20 mouse cellular contexts compared by ENCODE assay signal in the genomic region with DNA sequence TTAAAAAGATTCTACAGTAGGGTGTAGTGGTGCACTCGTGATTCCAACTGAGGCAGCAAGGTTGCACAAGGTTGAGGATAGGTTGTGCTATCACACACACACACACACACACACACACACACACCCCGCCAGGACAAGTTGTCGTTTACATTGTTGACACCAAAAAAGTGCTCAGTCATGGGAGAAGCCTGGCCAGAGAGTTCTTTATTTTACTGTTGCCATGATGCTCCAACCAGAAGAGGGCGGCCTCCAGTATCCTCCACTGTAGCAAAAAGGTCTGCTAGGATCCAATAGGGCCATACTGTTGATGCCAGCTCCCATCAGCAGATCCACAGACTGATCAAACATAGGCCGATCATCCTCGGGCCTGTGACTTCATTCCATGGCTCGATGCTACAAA. TPM values are rescaled to one million over a fixed set of nuclear protein-coding genes. Genes with fewer than 3 reads are reported as not detected.
DNase-seq lines count a peak whose midpoint lies in the region; ATAC-seq and TF ChIP-seq lines count a peak whose summit lies in the region.
"Had no signal": no experiment of that assay in that cellular context is flagged by ENCODE, and none has a peak within 500 bp of the region (broad histone marks: within the 10 kb centered on the region; RNA-seq: fewer than 3 reads in every experiment).

No protein-coding gene starts in this region.

- no peak for TF ChIP-seq POLR2A in bone marrow, adult 2 months (IDR thresholded peaks at IDR 0.05; ENCODE audit: borderline replicate concordance, control insufficient read depth, low read depth, low read length)

- no peaks in the 10 kb centered on the region for H3K9me3 ChIP-seq in intestine, embryonic 16.5 days (ENCODE audit: control insufficient read depth, low read length)
- H3K9me3 ChIP-seq in intestine, embryonic 15.5 days = no peaks in the 10 kb centered on the region
- no peaks in the 10 kb centered on the region for H3K9me3 ChIP-seq in liver, embryonic 12.5 days (replicated peaks)
- H3K9me3 ChIP-seq: hindbrain, embryonic 13.5 days; midbrain, embryonic 13.5 days; neural tube, embryonic 13.5 days had no signal

- no peak for DNase-seq in lung, postnatal 14 days
- DNase-seq in left cerebral cortex, postnatal 14 days (ENCODE audit: low spot score in 2 of 2) = no peak
- DNase-seq: adrenal gland, postnatal 36 days; cerebellum, adult 8-10 months; gastrocnemius, postnatal 25 days; kidney, postnatal 14 days; lung, adult 2 months; lung, postnatal 36 days; thymus, postnatal 25 days had no signal

- H3K4me2 ChIP-seq in intestine, embryonic 16.5 days (ENCODE audit: low read depth, low read length) = no peak overlapping the region
- H3K4me2 ChIP-seq in intestine, embryonic 15.5 days (replicated peaks) = no peak overlapping the region
- H3K4me2 ChIP-seq in liver, embryonic 12.5 days = no peak overlapping the region
- H3K4me2 ChIP-seq: hindbrain, embryonic 13.5 days; midbrain, embryonic 13.5 days; neural tube, embryonic 13.5 days had no signal

- H3K9ac ChIP-seq in intestine, embryonic 16.5 days (ENCODE audit: low read depth, low read length) = no peak overlapping the region
- no peak overlapping the region for H3K9ac ChIP-seq in intestine, embryonic 15.5 days
- no peak overlapping the region for H3K9ac ChIP-seq in liver, embryonic 12.5 days
- H3K9ac ChIP-seq: hindbrain, embryonic 13.5 days; midbrain, embryonic 13.5 days; neural tube, embryonic 13.5 days had no signal

- peaks cover 2% of the 10 kb centered on the region; the same call in 1 of the 2 replicates for H3K36me3 ChIP-seq in intestine, embryonic 16.5 days (ENCODE audit: control insufficient read depth, insufficient read depth, low read length)
- H3K36me3 ChIP-seq in intestine, embryonic 15.5 days = no peaks in the 10 kb centered on the region; the same call in 1 of the 2 replicates
- peaks cover 40% of the 10 kb centered on the region for H3K36me3 ChIP-seq in liver, embryonic 12.5 days

- WGBS in intestine, embryonic 16.5 days = 81% methylated on average over 7 of the region's 7 CpGs
- 80% methylated on average over 7 of the region's 7 CpGs for WGBS in intestine, embryonic 15.5 days
- 65% methylated on average over 7 of the region's 7 CpGs for WGBS in bone marrow, adult 2 months
- WGBS in liver, embryonic 12.5 days (ENCODE audit: insufficient replicate concordance) = 58% methylated on average over 7 of the region's 7 CpGs

- no peak overlapping the region for H3K27ac ChIP-seq in intestine, embryonic 16.5 days (ENCODE audit: low read length)
- no peak overlapping the region for H3K27ac ChIP-seq in intestine, embryonic 15.5 days
- 0 out of 2 replicates have a peak overlapping the region, but pooled peaks have one; percentile 14 for H3K27ac ChIP-seq in bone marrow, adult 2 months (ENCODE audit: control insufficient read depth, insufficient read depth, low read depth, low read length, poor library complexity)
- peak overlapping the region; percentile 78 for H3K27ac ChIP-seq in liver, embryonic 12.5 days
- H3K27ac ChIP-seq: hindbrain, embryonic 13.5 days; midbrain, embryonic 13.5 days; neural tube, embryonic 13.5 days had no signal

- no peak overlapping the region for H3K4me3 ChIP-seq in intestine, embryonic 16.5 days (ENCODE audit: low read length)
- no peak overlapping the region for H3K4me3 ChIP-seq in intestine, embryonic 15.5 days (replicated peaks)
- no peak overlapping the region for H3K4me3 ChIP-seq in bone marrow, adult 2 months (replicated peaks; ENCODE audit: control insufficient read depth, low read depth, low read length)
- H3K4me3 ChIP-seq in liver, embryonic 12.5 days = no peak overlapping the region
- H3K4me3 ChIP-seq: erythroblast, embryonic 14.5 days; hindbrain, embryonic 13.5 days; midbrain, embryonic 13.5 days; neural tube, embryonic 13.5 days had no signal

- 0 out of 2 replicates have a peak, but pooled peaks have one; percentile 9 for ATAC-seq in intestine, embryonic 16.5 days
- ATAC-seq in intestine, embryonic 15.5 days = no peak
- peak; percentile 76 for ATAC-seq in liver, embryonic 12.5 days
- ATAC-seq in megakaryocyte progenitor cell, adult 5-6 weeks (replicated peaks; ENCODE audit: poor library complexity) = peak; percentile 42
- no peak for ATAC-seq in cerebellum, adult (ENCODE audit: insufficient number of reproducible peaks, low FRiP score, low TSS enrichment)
- ATAC-seq: forebrain, embryonic 14.5 days; midbrain, embryonic 13.5 days had no signal

- H3K27me3 ChIP-seq in intestine, embryonic 16.5 days (replicated peaks; ENCODE audit: control insufficient read depth, insufficient read depth, low read length) = no peaks in the 10 kb centered on the region
- H3K27me3 ChIP-seq in intestine, embryonic 15.5 days (replicated peaks) = no peaks in the 10 kb centered on the region
- H3K27me3 ChIP-seq in liver, embryonic 12.5 days (replicated peaks) = no peaks in the 10 kb centered on the region
- H3K27me3 ChIP-seq: hindbrain, embryonic 13.5 days; midbrain, embryonic 13.5 days; neural tube, embryonic 13.5 days had no signal

- TF ChIP-seq CTCF in bone marrow, adult 2 months (IDR thresholded peaks at IDR 0.05; ENCODE audit: control insufficient read depth, insufficient read depth, low read length) = no peak

- no peaks in the 10 kb centered on the region for H3K4me1 ChIP-seq in intestine, embryonic 16.5 days (ENCODE audit: control insufficient read depth, insufficient read depth, low read length)
- H3K4me1 ChIP-seq in intestine, embryonic 15.5 days (replicated peaks) = no peaks in the 10 kb centered on the region
- peaks cover 3% of the 10 kb centered on the region for H3K4me1 ChIP-seq in bone marrow, adult 2 months (ENCODE audit: control insufficient read depth, insufficient read depth, low read length)
- H3K4me1 ChIP-seq in liver, embryonic 12.5 days = peaks cover 43% of the 10 kb centered on the region
- H3K4me1 ChIP-seq: hindbrain, embryonic 13.5 days; midbrain, embryonic 13.5 days; neural tube, embryonic 13.5 days had no signal

- intact Hi-C loops in left cerebral cortex, postnatal 14 days (cut with DNase I) = no loop called here

RNA-seq across cellular contexts. Expression of gene Ankrd9, which starts 27.6 kb away (rescaled TPM):
- polyA plus RNA-seq in intestine, embryonic 16.5 days (2015; fragmentation: Nextera tagmentation; extraction: Ambion mirVana) = 32.2 and 33.6 TPM in 2 replicates
- polyA plus RNA-seq in intestine, embryonic 15.5 days (2015; fragmentation: Nextera tagmentation; extraction: Ambion mirVana) = 22.7 and 25.8 TPM in 2 replicates
- polyA plus RNA-seq in bone marrow, adult 2 months (2011; ENCODE audit: insufficient read depth, insufficient read length, low replicate concordance, missing spikeins) = 19.7 and 28.6 TPM in 2 replicates
- polyA plus RNA-seq in liver, embryonic 12.5 days (2016; fragmentation: Nextera tagmentation; extraction: Ambion mirVana) = 62.2 TPM in 2 replicates
- total RNA-seq in megakaryocyte progenitor cell, adult 5-6 weeks (2015) = 1.1 and 1.4 TPM in 2 replicates
- total RNA-seq in megakaryocyte progenitor cell, adult 5-6 weeks (2017) = 1.8 and 4.6 TPM in 2 replicates
- 10 to 100 TPM; 12.2 to 14.5 TPM for total RNA-seq in left cerebral cortex, postnatal 14 days (2021)

Comparison
In these comparisons a context has a peak if more than half of its experiments do, and no peak if none do; other contexts are left out.
1. ATAC-seq: peak in intestine, embryonic 16.5 days (single experiment), liver, embryonic 12.5 days (single experiment) and megakaryocyte progenitor cell, adult 5-6 weeks (single experiment); none in intestine, embryonic 15.5 days (single experiment) and cerebellum, adult (single experiment).
2. H3K27ac ChIP-seq: peak in bone marrow, adult 2 months (single experiment) and liver, embryonic 12.5 days (single experiment); none in intestine, embryonic 16.5 days (single experiment) and intestine, embryonic 15.5 days (single experiment).